Mouse (Mus musculus): ENCODE data around the gene Gm4737. TPM values are rescaled to one million over a fixed set of nuclear protein-coding genes. Genes with fewer than 3 reads are reported as not detected.
"Not testable (repeated sequence)": the region's sequence is repeated elsewhere in the genome, so short reads cannot be mapped to it uniquely, and the experiment has no call there.

Gene Gm4737
- polyA plus RNA-seq (2016; fragmentation: Nextera tagmentation; extraction: Ambion mirVana), result 1.2 and 2.7 TPM in 2 replicates

DNA sequence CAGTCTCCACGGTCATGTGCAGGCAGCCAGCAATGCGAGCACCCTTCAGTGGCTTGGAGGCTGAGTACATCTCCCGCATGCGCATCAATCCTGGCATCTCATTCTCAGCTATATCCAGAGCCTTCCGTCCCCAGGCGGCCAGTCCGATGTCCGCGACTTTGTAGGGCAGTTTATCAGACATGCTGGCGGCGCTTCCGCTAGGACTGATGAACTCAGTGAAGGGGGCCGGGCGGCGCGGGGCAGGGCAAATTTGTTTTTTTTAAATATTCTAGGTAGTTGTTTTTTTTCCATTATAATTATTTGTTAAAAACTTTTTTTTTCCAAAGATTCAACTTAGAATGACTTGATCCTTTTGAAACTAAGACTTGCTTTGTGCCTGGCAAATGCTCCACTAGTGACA, at the start of gene Gm4737:
TSS of gene Gm4737 (minus strand) at position 246 of the 400 bp plus-strand sequence.
- H3K9me3 ChIP-seq (replicated peaks); H3K4me1 ChIP-seq (replicated peaks); H3K36me3 ChIP-seq; H3K4me3 ChIP-seq; H3K27me3 ChIP-seq (replicated peaks); ATAC-seq (ENCODE audit: insufficient number of reproducible peaks, low FRiP score); H3K4me2 ChIP-seq; H3K9ac ChIP-seq; H3K27ac ChIP-seq (ENCODE audit: poor library complexity, severe bottlenecking): not testable (repeated sequence)
- 92% methylated on average over 13 of the region's 16 CpGs for WGBS

GRCm38 (mm10) chr16:46195792-46196191, 40.9 kb upstream of the Gm4737 start:
- WGBS, result 87% methylated on average over 5 of the region's 5 CpGs

DNA sequence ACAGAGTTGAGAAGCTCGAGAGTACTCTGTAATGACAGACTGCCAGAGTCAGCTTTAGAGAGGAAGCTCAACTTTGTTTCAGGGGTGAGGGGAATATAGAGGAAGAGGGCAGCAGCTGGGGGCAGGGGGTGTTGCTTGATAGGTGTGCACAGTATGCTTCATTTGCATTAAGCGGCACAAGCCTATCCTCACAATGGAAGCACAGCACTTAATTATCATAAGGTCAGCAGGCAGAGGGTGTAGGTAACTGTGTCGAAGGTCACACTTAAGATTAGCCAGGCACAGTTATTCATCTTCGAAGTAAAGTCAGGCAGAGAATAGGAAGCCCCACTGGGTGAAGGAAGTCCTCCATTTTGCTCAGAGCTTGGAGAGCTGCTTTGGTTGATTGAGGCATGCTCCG, 28.2 kb upstream of the Gm4737 start:
- Histone ChIP-seq H3K4me1 (replicated peaks) (no peaks in the 10 kb centered on the region), H3K27ac (ENCODE audit: poor library complexity, severe bottlenecking) (no peak overlapping the region), H3K4me3 (no peak overlapping the region), H3K27me3 (replicated peaks) (no peaks in the 10 kb centered on the region), H3K9me3 (replicated peaks) (no peaks in the 10 kb centered on the region), H3K4me2 (no peak overlapping the region), H3K36me3 (no peaks in the 10 kb centered on the region), H3K9ac (no peak overlapping the region)
- no peak for ATAC-seq (ENCODE audit: insufficient number of reproducible peaks, low FRiP score)
- 78% methylated on average over 5 of the region's 5 CpGs for WGBS

More at GRCm38 (mm10) chr16:46195792-46196191, 40.9 kb upstream of the Gm4737 start:
- Histone ChIP-seq H3K4me3 (no peak overlapping the region), H3K4me1 (replicated peaks) (no peaks in the 10 kb centered on the region), H3K36me3 (no peaks in the 10 kb centered on the region), H3K9ac (no peak overlapping the region), H3K27me3 (replicated peaks) (no peaks in the 10 kb centered on the region), H3K27ac (ENCODE audit: poor library complexity, severe bottlenecking) (no peak overlapping the region), H3K4me2 (no peak overlapping the region), H3K9me3 (replicated peaks) (no peaks in the 10 kb centered on the region; the same call in 1 of the 2 replicates)
- ATAC-seq (ENCODE audit: insufficient number of reproducible peaks, low FRiP score), result no peak

- no peak overlapping the region for H3K27ac ChIP-seq (ENCODE audit: poor library complexity, severe bottlenecking)
- ATAC-seq (ENCODE audit: insufficient number of reproducible peaks, low FRiP score), result no peak
- no peak overlapping the region for H3K9ac ChIP-seq
- H3K4me1 ChIP-seq (replicated peaks), result no peaks in the 10 kb centered on the region
- H3K9me3 ChIP-seq (replicated peaks), result no peaks in the 10 kb centered on the region
- WGBS, result 61% methylated on average over 4 of the region's 4 CpGs
- no peaks in the 10 kb centered on the region for H3K36me3 ChIP-seq
- H3K27me3 ChIP-seq (replicated peaks), result no peaks in the 10 kb centered on the region
- no peak overlapping the region for H3K4me2 ChIP-seq
- H3K4me3 ChIP-seq, result no peak overlapping the region
These were observed 23.4 kb upstream of the Gm4737 start for GRCm38 (mm10) chr16:46178121-46178801.

DNA sequence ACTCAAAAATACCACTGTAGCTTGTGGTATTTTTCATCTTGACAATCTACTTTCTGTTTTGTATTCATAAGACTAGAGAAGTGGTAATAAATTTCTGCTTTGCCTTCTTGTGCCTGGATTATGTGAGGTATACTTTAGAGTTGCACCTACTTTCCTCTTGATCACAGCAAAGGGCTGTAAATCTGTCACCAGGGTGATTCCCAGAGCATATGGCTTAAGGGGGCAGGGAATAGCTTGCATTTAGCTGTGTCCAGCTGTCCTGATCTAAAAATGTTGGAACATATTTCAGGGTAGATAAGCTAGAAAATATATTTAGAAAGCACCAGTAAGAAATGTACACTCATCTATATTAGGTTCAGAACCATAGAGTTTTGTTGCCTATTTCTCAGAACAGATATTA, 18.2 kb upstream of the Gm4737 start:
- Histone ChIP-seq H3K4me1 (replicated peaks) (no peaks in the 10 kb centered on the region), H3K4me3 (no peak overlapping the region), H3K36me3 (no peaks in the 10 kb centered on the region), H3K9me3 (replicated peaks) (no peaks in the 10 kb centered on the region), H3K27ac (ENCODE audit: poor library complexity, severe bottlenecking) (no peak overlapping the region), H3K4me2 (no peak overlapping the region), H3K9ac (no peak overlapping the region), H3K27me3 (replicated peaks) (no peaks in the 10 kb centered on the region)
- no peak for ATAC-seq (ENCODE audit: insufficient number of reproducible peaks, low FRiP score)

GRCm38 (mm10) chr16:46166971-46167370, 12.1 kb upstream of the Gm4737 start:
- Histone ChIP-seq H3K4me2 (no peak overlapping the region), H3K27ac (ENCODE audit: poor library complexity, severe bottlenecking) (no peak overlapping the region), H3K9me3 (replicated peaks) (no peaks in the 10 kb centered on the region), H3K9ac (no peak overlapping the region), H3K36me3 (no peaks in the 10 kb centered on the region), H3K4me3 (no peak overlapping the region), H3K4me1 (replicated peaks) (no peaks in the 10 kb centered on the region), H3K27me3 (replicated peaks) (no peaks in the 10 kb centered on the region)
- ATAC-seq (ENCODE audit: insufficient number of reproducible peaks, low FRiP score), result no peak
- WGBS, result 74% methylated on average over 3 of the region's 3 CpGs

GRCm38 (mm10) chr16:46165305-46165704, 10.4 kb upstream of the Gm4737 start:
- H3K4me3 ChIP-seq, result no peak overlapping the region
- ATAC-seq (ENCODE audit: insufficient number of reproducible peaks, low FRiP score), result no peak
- 68% methylated on average over 4 of the region's 4 CpGs for WGBS
- no peaks in the 10 kb centered on the region for H3K4me1 ChIP-seq (replicated peaks)
- no peak overlapping the region for H3K27ac ChIP-seq (ENCODE audit: poor library complexity, severe bottlenecking)
- H3K27me3 ChIP-seq (replicated peaks), result no peaks in the 10 kb centered on the region
- no peak overlapping the region for H3K4me2 ChIP-seq
- no peak overlapping the region for H3K9ac ChIP-seq
- H3K9me3 ChIP-seq (replicated peaks), result no peaks in the 10 kb centered on the region
- H3K36me3 ChIP-seq, result no peaks in the 10 kb centered on the region

GRCm38 (mm10) chr16:46151141-46151540, 3.7 kb downstream of the Gm4737 start:
- Histone ChIP-seq H3K4me1 (replicated peaks) (0 out of 2 replicates have a peak, but pooled peaks cover 4% of the 10 kb centered on the region), H3K9ac (no peak overlapping the region), H3K27ac (ENCODE audit: poor library complexity, severe bottlenecking) (no peak overlapping the region), H3K36me3 (no peaks in the 10 kb centered on the region), H3K27me3 (replicated peaks) (no peaks in the 10 kb centered on the region), H3K4me3 (no peak overlapping the region), H3K4me2 (no peak overlapping the region), H3K9me3 (replicated peaks) (no peaks in the 10 kb centered on the region)
- ATAC-seq (ENCODE audit: insufficient number of reproducible peaks, low FRiP score), result no peak

DNA sequence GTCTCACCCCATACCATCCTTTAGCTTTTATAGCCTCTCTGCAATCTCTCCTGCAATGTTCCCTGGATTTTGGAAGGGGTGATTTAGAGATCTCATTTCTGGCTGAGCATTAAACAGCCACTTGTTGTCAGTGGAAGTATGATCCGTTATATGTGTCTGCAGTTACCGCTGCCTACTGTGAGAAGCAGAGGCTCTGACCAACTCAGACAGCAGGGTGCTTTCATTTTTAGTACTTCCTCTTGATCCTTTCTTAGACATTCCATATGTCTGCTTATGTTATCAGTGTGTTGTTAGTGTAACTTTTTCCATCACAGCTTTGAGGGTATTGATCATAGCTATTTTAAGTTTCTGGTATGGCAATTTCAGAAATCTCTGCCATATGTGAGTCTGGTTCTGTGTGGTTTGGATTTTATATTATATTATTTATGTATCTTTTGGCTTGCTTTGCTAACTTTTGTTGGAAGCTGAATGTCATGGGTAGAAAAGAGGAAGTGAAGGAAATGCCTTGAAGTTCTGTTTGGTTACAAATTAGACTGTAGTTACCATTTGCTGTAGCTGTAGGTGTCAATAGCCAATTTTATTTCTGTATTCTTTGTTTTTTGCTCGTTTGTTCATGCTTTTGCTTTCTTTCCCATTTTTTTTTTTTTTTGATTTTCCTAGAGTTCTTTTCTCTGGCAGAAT, 6.1 kb downstream of the Gm4737 start:
- WGBS, result 54% methylated on average over 3 of the region's 3 CpGs
- Histone ChIP-seq H3K4me3 (no peak overlapping the region), H3K4me2 (no peak overlapping the region), H3K4me1 (replicated peaks) (0 out of 2 replicates have a peak, but pooled peaks cover 4% of the 10 kb centered on the region), H3K27ac (ENCODE audit: poor library complexity, severe bottlenecking) (no peak overlapping the region), H3K9me3 (replicated peaks) (no peaks in the 10 kb centered on the region), H3K9ac (no peak overlapping the region), H3K27me3 (replicated peaks) (no peaks in the 10 kb centered on the region), H3K36me3 (no peaks in the 10 kb centered on the region)
- ATAC-seq (ENCODE audit: insufficient number of reproducible peaks, low FRiP score), result no peak

- no peaks in the 10 kb centered on the region for H3K36me3 ChIP-seq
- no peak overlapping the region for H3K27ac ChIP-seq (ENCODE audit: poor library complexity, severe bottlenecking)
- H3K4me2 ChIP-seq, result no peak overlapping the region
- WGBS, result 29% methylated on average over 3 of the region's 3 CpGs
- peak; percentile 18; the same call in 1 of the 2 replicates for ATAC-seq (ENCODE audit: insufficient number of reproducible peaks, low FRiP score)
- no peaks in the 10 kb centered on the region for H3K27me3 ChIP-seq (replicated peaks)
- no peak overlapping the region for H3K9ac ChIP-seq
- H3K9me3 ChIP-seq (replicated peaks), result no peaks in the 10 kb centered on the region
- 0 out of 2 replicates have a peak, but pooled peaks cover 4% of the 10 kb centered on the region for H3K4me1 ChIP-seq (replicated peaks)
- no peak overlapping the region for H3K4me3 ChIP-seq
These were observed 7.9 kb downstream of the Gm4737 start for GRCm38 (mm10) chr16:46146962-46147361.

DNA sequence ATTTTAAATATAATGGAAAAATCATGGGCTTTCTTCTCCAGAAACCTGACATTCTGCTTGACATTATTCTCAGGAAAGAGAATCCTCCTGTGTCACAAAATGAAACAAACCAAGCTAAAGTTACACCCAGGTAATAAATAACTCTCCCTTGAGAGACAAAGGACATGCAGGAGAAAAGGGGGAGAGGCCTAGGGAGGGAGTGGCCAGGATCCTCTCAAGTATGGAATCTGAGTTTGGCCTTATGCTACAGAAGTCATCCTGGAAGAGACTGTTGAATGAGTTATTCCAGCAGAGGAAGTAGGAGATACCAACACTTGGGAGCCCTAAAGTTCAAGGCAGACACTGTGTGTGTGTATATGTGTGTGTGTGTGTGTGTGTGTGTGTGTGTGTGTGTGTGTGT, 32.6 kb downstream of the Gm4737 start:
- no peak overlapping the region for H3K9ac ChIP-seq
- H3K27me3 ChIP-seq (replicated peaks), result no peaks in the 10 kb centered on the region; the same call in 1 of the 2 replicates
- H3K4me2 ChIP-seq, result no peak overlapping the region
- H3K36me3 ChIP-seq, result no peaks in the 10 kb centered on the region
- H3K4me3 ChIP-seq, result no peak overlapping the region
- no peaks in the 10 kb centered on the region for H3K9me3 ChIP-seq (replicated peaks)
- H3K4me1 ChIP-seq (replicated peaks), result no peaks in the 10 kb centered on the region
- ATAC-seq (ENCODE audit: insufficient number of reproducible peaks, low FRiP score), result no peak
- no peak overlapping the region for H3K27ac ChIP-seq (ENCODE audit: poor library complexity, severe bottlenecking)
